Mouse (Mus musculus): ENCODE measurements around the gene Scarb2.

DNA sequence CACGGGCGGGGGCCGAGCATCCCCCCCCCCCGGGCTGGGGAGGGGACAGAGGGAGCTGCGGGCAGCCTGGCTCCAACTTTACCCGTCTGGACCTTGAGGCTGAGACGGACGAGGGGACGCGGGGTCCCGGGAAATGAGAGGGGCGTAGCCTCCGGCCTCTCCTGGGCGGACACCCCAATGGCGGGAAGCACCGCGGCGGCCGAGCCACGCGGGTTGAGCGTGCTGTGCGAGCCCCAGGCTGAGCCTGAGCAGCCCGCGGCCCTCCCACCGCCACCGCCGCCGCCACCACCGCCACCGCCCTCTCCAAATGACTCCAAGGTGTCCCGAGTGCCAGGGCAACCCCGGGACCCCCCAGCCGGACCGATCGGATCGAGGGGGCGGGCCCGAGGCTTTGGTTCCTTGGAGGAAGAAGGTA is 72.1 kb downstream of the Scarb2 start:
- TF ChIP-seq GATA1 (IDR thresholded peaks at IDR 0.05; ENCODE audit: borderline replicate concordance, low read length) (no peak), CTCF (IDR thresholded peaks at IDR 0.05; ENCODE audit: low read depth, low read length) (no peak), GATA2 (IDR thresholded peaks at IDR 0.05; ENCODE audit: borderline replicate concordance, low read depth, low read length) (no peak), TAL1 (conservative IDR thresholded peaks at IDR 0.05; ENCODE audit: low read depth, low read length) (no peak)

Measured in G1E (cell line).